Mouse (Mus musculus) ES-E14 (cell line): ENCODE results near the gene Fhit. TPM values are rescaled to one million over a fixed set of nuclear protein-coding genes. Genes with fewer than 3 reads are reported as not detected.

Experiments used
- DNase-seq: peaks from one replicate; pipeline ENCODE4 v3.0.0-alpha.2; 2013; ENCODE audit warnings: low read depth, low spot score
- H3K27ac ChIP-seq: 2 replicates; pipeline ENCODE4 v1.5.1; 2012; ENCODE audit warnings: low read depth, mild to moderate bottlenecking, low read length, moderate library complexity, mixed read lengths; ENCODE audit not compliant: poor library complexity, insufficient read depth, severe bottlenecking
- H3K36me3 ChIP-seq: 2 replicates; pipeline ENCODE4 v1.6.1; 2012; ENCODE audit warnings: mild to moderate bottlenecking, low read length, moderate library complexity, mixed read lengths; ENCODE audit not compliant: control insufficient read depth, poor library complexity, insufficient read depth, severe bottlenecking
- H3K4me1 ChIP-seq, 2 experiments: fragments of 150-350 bp in 1 of 2; sonication (generic) in 1 of 2; 2 replicates each; pipeline ENCODE4 v1.6.1; 2012; ENCODE audit warnings: low read length in 2 of 2, mild to moderate bottlenecking in 1 of 2, mixed read lengths in 1 of 2; ENCODE audit not compliant: control insufficient read depth in 2 of 2, insufficient read depth in 2 of 2, poor library complexity in 1 of 2
- H3K4me3 ChIP-seq, 2 experiments: fragments of 150-350 bp in 1 of 2; sonication (generic) in 1 of 2; 2 replicates each; pipeline ENCODE4 v1.5.1; 2012; ENCODE audit warnings: low read length in 2 of 2, low read depth in 1 of 2, mild to moderate bottlenecking in 1 of 2, mixed read lengths in 1 of 2; ENCODE audit not compliant: insufficient read depth in 1 of 2, poor library complexity in 1 of 2, severe bottlenecking in 1 of 2
- H3K9ac ChIP-seq: 2 replicates; pipeline ENCODE4 v1.6.1; 2012; ENCODE audit warnings: low read depth, mild to moderate bottlenecking, low read length, mixed read lengths; ENCODE audit not compliant: poor library complexity, insufficient read depth, severe bottlenecking
- H3K9me3 ChIP-seq: fragments of 150-350 bp; sonication (generic); 2 replicates; pipeline ENCODE4 v1.6.1; 2012; ENCODE audit warnings: low read depth, mild to moderate bottlenecking, low read length; ENCODE audit not compliant: control insufficient read depth, insufficient read depth
- CHD2 ChIP-seq: IDR thresholded peaks from 2 replicates; pipeline ENCODE4 v1.6.1; 2014; ENCODE audit warnings: mild to moderate bottlenecking, low read depth, low read length, inconsistent platforms
- HCFC1 ChIP-seq: IDR thresholded peaks from 2 replicates; pipeline ENCODE4 v1.6.1; 2012; ENCODE audit warnings: low read length, inconsistent platforms, borderline replicate concordance; ENCODE audit not compliant: insufficient read depth
- MAFK ChIP-seq: IDR thresholded peaks from 2 replicates; pipeline ENCODE4 v1.6.1; 2014; ENCODE audit warnings: mild to moderate bottlenecking, low read depth, low read length, inconsistent platforms; ENCODE audit not compliant: insufficient read depth
- ZC3H11A ChIP-seq: IDR thresholded peaks from 2 replicates; pipeline ENCODE4 v1.6.1; 2012; ENCODE audit warnings: low read depth, mild to moderate bottlenecking, inconsistent platforms, low read length, borderline replicate concordance
- ZNF384 ChIP-seq: IDR thresholded peaks from 2 replicates; pipeline ENCODE4 v1.6.1; 2012; ENCODE audit warnings: low read depth, low read length, inconsistent platforms
- in situ Hi-C, 2 experiments: fragments of 600-800 bp; cut with MboI; formaldehyde crosslinking; loops; one replicate each; pipeline ENCODE4 v1.15.1; 2025; ENCODE audit warnings: low sequenced_read_pairs in 2 of 2, inconsistent platforms in 1 of 2; ENCODE audit not compliant: unreplicated experiment in 2 of 2
- total RNA-seq: library from RNA; depleted of rRNA; stranded (reverse); fragments of 300-350 nt; gene quantifications from 2 replicates; pipeline ENCODE4 v1.2.3, GENCODE M21; 2012

The Fhit gene
- total RNA-seq, 1 experiment: 1.0 TPM

GRCm38 (mm10) chr14:10367783-10368680 lies 793.8 kb downstream of the Fhit start:
- no peak for TF ChIP-seq ZC3H11A
- no peak for TF ChIP-seq ZNF384
- TF ChIP-seq HCFC1: no peak
- TF ChIP-seq CHD2: no peak
- TF ChIP-seq MAFK: no peak
- in situ Hi-C loops: no loop called here
- no peaks in the 10 kb centered on the region for H3K4me1 ChIP-seq
- H3K9ac ChIP-seq: no peak overlapping the region
- no peaks in the 10 kb centered on the region for H3K9me3 ChIP-seq
- no peaks in the 10 kb centered on the region for H3K36me3 ChIP-seq
- no peak overlapping the region for H3K4me3 ChIP-seq
- no peak for DNase-seq
- no peak overlapping the region for H3K27ac ChIP-seq

- no peaks in the 10 kb centered on the region for H3K4me1 ChIP-seq
- H3K9me3 ChIP-seq: no peaks in the 10 kb centered on the region
- no peak overlapping the region for H3K9ac ChIP-seq
- no peak overlapping the region for H3K4me3 ChIP-seq
- H3K27ac ChIP-seq: no peak overlapping the region
- in situ Hi-C loops: no loop called here
- TF ChIP-seq CHD2: no peak
- no peak for TF ChIP-seq ZNF384
- no peak for TF ChIP-seq HCFC1
- no peak for TF ChIP-seq ZC3H11A
- no peak for TF ChIP-seq MAFK
- H3K36me3 ChIP-seq: no peaks in the 10 kb centered on the region
- no peak for DNase-seq
Measured at GRCm38 (mm10) chr14:10366808-10367207, 795.0 kb downstream of the Fhit start.

DNA sequence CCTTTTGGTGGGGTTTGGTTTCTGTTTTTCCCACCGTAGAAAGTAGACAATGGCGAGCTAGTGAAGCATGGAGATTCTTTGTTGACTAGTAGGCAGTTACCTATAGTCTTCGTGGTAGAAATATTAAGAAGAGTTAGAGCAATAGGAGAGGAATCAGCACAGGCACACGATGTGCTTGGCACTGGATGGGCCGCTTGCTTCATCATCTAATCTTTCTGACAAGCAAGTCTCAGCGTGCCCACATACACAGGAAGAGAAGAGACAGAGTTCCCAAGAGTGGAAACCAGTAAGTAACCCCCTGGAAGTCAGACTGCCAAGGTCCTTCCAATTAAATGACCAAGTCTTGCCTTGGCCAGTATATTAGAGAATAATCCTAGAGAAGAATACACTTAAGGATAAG lies 797.6 kb downstream of the Fhit start:
- TF ChIP-seq HCFC1 (no peak), CHD2 (no peak), MAFK (no peak), ZNF384 (no peak), ZC3H11A (no peak)
- DNase-seq: no peak
- no peaks in the 10 kb centered on the region for H3K9me3 ChIP-seq
- H3K27ac ChIP-seq: no peak overlapping the region
- H3K36me3 ChIP-seq: no peaks in the 10 kb centered on the region
- H3K9ac ChIP-seq: no peak overlapping the region
- in situ Hi-C loops: no loop called here
- no peaks in the 10 kb centered on the region for H3K4me1 ChIP-seq
- H3K4me3 ChIP-seq: no peak overlapping the region

GRCm38 (mm10) chr14:10363306-10363705 lies 798.5 kb downstream of the Fhit start:
- Histone ChIP-seq H3K36me3 (no peaks in the 10 kb centered on the region), H3K9me3 (no peaks in the 10 kb centered on the region), H3K27ac (no peak overlapping the region), H3K4me3 (no peak overlapping the region), H3K9ac (no peak overlapping the region), H3K4me1 (no peaks in the 10 kb centered on the region)
- in situ Hi-C loops: no loop called here
- TF ChIP-seq ZNF384 (no peak), MAFK (no peak), ZC3H11A (no peak), HCFC1 (no peak), CHD2 (no peak)
- no peak for DNase-seq
